Mouse (Mus musculus) testis, adult 2 months (tissue): Measurements from ENCODE around the gene Plxdc1.

Experiments used
- CTCF ChIP-seq: fragments of 200-500 bp; IDR thresholded peaks from 2 replicates; pipeline ENCODE4 v1.5.1; 2012; ENCODE audit warnings: low read depth, mild to moderate bottlenecking, inconsistent platforms, low read length, moderate library complexity; ENCODE audit not compliant: control insufficient read depth, insufficient read depth, insufficient replicate concordance
- POLR2A ChIP-seq: fragments of 200-500 bp; IDR thresholded peaks from 2 replicates; pipeline ENCODE4 v1.6.1; 2012; ENCODE audit warnings: low read depth, mild to moderate bottlenecking, inconsistent platforms, low read length, moderate library complexity; ENCODE audit not compliant: control insufficient read depth

GRCm38 (mm10) chr11:97907935-97908334, 78.3 kb downstream of the Plxdc1 start:
- no peak for TF ChIP-seq CTCF
- TF ChIP-seq POLR2A = no peak
